10 mouse cellular contexts compared by ENCODE assay signal in genomic region chr7:45068000-45068318, GRCm38 (mm10). TPM values are rescaled to one million over a fixed set of nuclear protein-coding genes. Genes with fewer than 3 reads are reported as not detected.
A peak's percentile ranks its signal among the peaks of the same experiment; 100 is the strongest.
DNase-seq lines count a peak whose midpoint lies in the region; ATAC-seq and TF ChIP-seq lines count a peak whose summit lies in the region.
"Had no signal": no experiment of that assay in that cellular context is flagged by ENCODE, and none has a peak within 500 bp of the region (broad histone marks: within the 10 kb centered on the region; RNA-seq: fewer than 3 reads in every experiment).

No protein-coding gene starts in this region.

- H3K79me2 ChIP-seq in heart, adult 2 months (replicated peaks; ENCODE audit: control insufficient read depth, insufficient read depth, low read length) = no peaks in the 10 kb centered on the region; the same call in 1 of the 2 replicates

- no peaks in the 10 kb centered on the region for H3K36me3 ChIP-seq in heart, adult 2 months (ENCODE audit: control insufficient read depth, insufficient read depth, low read length)
- no peaks in the 10 kb centered on the region for H3K36me3 ChIP-seq in lung, embryonic 16.5 days (ENCODE audit: control insufficient read depth, insufficient read depth, low read length)
- H3K36me3 ChIP-seq in stomach, postnatal 0 days (ENCODE audit: control insufficient read depth, insufficient read depth, low read length) = 0 out of 2 replicates have a peak, but pooled peaks cover 2% of the 10 kb centered on the region
- H3K36me3 ChIP-seq: embryonic facial prominence, embryonic 15.5 days; midbrain, embryonic 12.5 days had no signal

- peak; percentile 21; the same call in 1 of the 2 replicates for ATAC-seq in lung, embryonic 16.5 days (ENCODE audit: low read depth)
- peak; percentile 35 for ATAC-seq in stomach, postnatal 0 days (ENCODE audit: low FRiP score, low TSS enrichment)

- H3K27ac ChIP-seq in heart, adult 2 months = no peak overlapping the region
- H3K27ac ChIP-seq in lung, embryonic 16.5 days (ENCODE audit: low read length) = no peak overlapping the region
- H3K27ac ChIP-seq in stomach, postnatal 0 days (replicated peaks) = no peak overlapping the region
- H3K27ac ChIP-seq: embryonic facial prominence, embryonic 15.5 days; midbrain, embryonic 12.5 days had no signal

- TF ChIP-seq POLR2A in heart, adult 2 months (IDR thresholded peaks at IDR 0.05; ENCODE audit: insufficient read depth, low read depth, low read length) = no peak

- no peak overlapping the region for H3K4me3 ChIP-seq in heart, adult 2 months
- H3K4me3 ChIP-seq in lung, embryonic 16.5 days (ENCODE audit: low read length) = no peak overlapping the region
- no peak overlapping the region for H3K4me3 ChIP-seq in stomach, postnatal 0 days (ENCODE audit: low read depth, low read length)
- H3K4me3 ChIP-seq: embryonic facial prominence, embryonic 15.5 days; midbrain, embryonic 12.5 days had no signal

- H3K4me2 ChIP-seq in lung, embryonic 16.5 days (ENCODE audit: low read depth, low read length) = no peak overlapping the region
- H3K4me2 ChIP-seq in stomach, postnatal 0 days (replicated peaks; ENCODE audit: low read depth) = no peak overlapping the region
- H3K4me2 ChIP-seq: embryonic facial prominence, embryonic 15.5 days; midbrain, embryonic 12.5 days had no signal

- 19% methylated on average over 5 of the region's 5 CpGs for WGBS in heart, adult 2 months
- 19% methylated on average over 5 of the region's 5 CpGs for WGBS in lung, embryonic 16.5 days
- 22% methylated on average over 5 of the region's 5 CpGs for WGBS in stomach, postnatal 0 days

- H3K9ac ChIP-seq in heart, adult 2 months (ENCODE audit: low read depth, low read length) = no peak overlapping the region
- H3K9ac ChIP-seq in lung, embryonic 16.5 days (ENCODE audit: low read length) = no peak overlapping the region
- no peak overlapping the region for H3K9ac ChIP-seq in stomach, postnatal 0 days (ENCODE audit: low read length)
- H3K9ac ChIP-seq: embryonic facial prominence, embryonic 15.5 days; midbrain, embryonic 12.5 days had no signal

- no peak for TF ChIP-seq EP300 in heart, adult 2 months (IDR thresholded peaks at IDR 0.05; ENCODE audit: insufficient read depth, low read depth, low read length)
- no peak for TF ChIP-seq EP300 in stomach, postnatal 0 days (optimal IDR thresholded peaks at IDR 0.05)

- intact Hi-C loops in heart, adult 2 months (cut with DNase I) = loop anchor here (1.0 kb wide), 1 partner anchor 85 kb away; no protein-coding TSS in a partner anchor

- H3K27me3 ChIP-seq in heart, adult 2 months (ENCODE audit: control insufficient read depth, insufficient read depth, low read length) = no peaks in the 10 kb centered on the region
- H3K27me3 ChIP-seq in lung, embryonic 16.5 days (ENCODE audit: control insufficient read depth, insufficient read depth, low read depth, low read length) = no peaks in the 10 kb centered on the region
- H3K27me3 ChIP-seq in stomach, postnatal 0 days (ENCODE audit: control insufficient read depth, insufficient read depth, low read length) = no peaks in the 10 kb centered on the region
- H3K27me3 ChIP-seq: embryonic facial prominence, embryonic 15.5 days; midbrain, embryonic 12.5 days had no signal

- no peaks in the 10 kb centered on the region for H3K4me1 ChIP-seq in heart, adult 2 months (ENCODE audit: control insufficient read depth, insufficient read depth, low read length)
- peaks cover 6% of the 10 kb centered on the region for H3K4me1 ChIP-seq in lung, embryonic 16.5 days (replicated peaks; ENCODE audit: control insufficient read depth, insufficient read depth, low read length)
- H3K4me1 ChIP-seq in stomach, postnatal 0 days (replicated peaks; ENCODE audit: control insufficient read depth, insufficient read depth) = no peaks in the 10 kb centered on the region

- peak in 1 of 2 experiments; percentile 54 for DNase-seq in heart, adult 2 months
- no peak for DNase-seq in heart, adult 8-10 months (ENCODE audit: low spot score)
- peak; percentile 51 to 68 for DNase-seq in CD8-positive naive resting alpha-beta T cell, adult 2 months (ENCODE audit: low read depth in 2 of 2, low spot score in 2 of 2)
- peak; percentile 53 for DNase-seq in brain, adult 2 months (ENCODE audit: low read depth, low spot score)
- peak; percentile 85 for DNase-seq in induced T-regulatory cell, adult 2 months (ENCODE audit: low read depth)
- peak; percentile 77 for DNase-seq in stomach, postnatal 0 days (ENCODE audit: low spot score)
- no peak for DNase-seq in right cerebral cortex, postnatal 25 days

- H3K9me3 ChIP-seq in lung, embryonic 16.5 days (ENCODE audit: control insufficient read depth, low read length) = no peaks in the 10 kb centered on the region
- no peaks in the 10 kb centered on the region for H3K9me3 ChIP-seq in stomach, postnatal 0 days (ENCODE audit: control insufficient read depth, low read length)
- H3K9me3 ChIP-seq: embryonic facial prominence, embryonic 15.5 days; midbrain, embryonic 12.5 days had no signal

- TF ChIP-seq CTCF in heart, adult 2 months (IDR thresholded peaks at IDR 0.05) = peak; percentile 81
- peak; percentile 85 for TF ChIP-seq CTCF in stomach, postnatal 0 days (IDR thresholded peaks at IDR 0.05; ENCODE audit: low read depth)

RNA-seq across cellular contexts. Expression of gene Prrg2, which starts 5.5 kb away (rescaled TPM):
- total RNA-seq in heart, adult 2 months (2021) = 1 to 10 TPM; 5.5 to 6.2 TPM
- 19.8 and 23.6 TPM in 2 replicates for polyA plus RNA-seq in heart, adult 2 months (2012; rRNA removed)
- 1 to 10 TPM; 5.6 to 7.8 (median 6.7) TPM for total RNA-seq in heart, adult 8-10 months (2022)
- 28.7 and 31.9 TPM in 2 replicates for polyA plus RNA-seq in lung, embryonic 16.5 days (2015; fragmentation: Nextera tagmentation; extraction: Ambion mirVana)
- polyA plus RNA-seq in stomach, postnatal 0 days (2015; fragmentation: Nextera tagmentation; extraction: Ambion mirVana) = 33.6 and 37.4 TPM in 2 replicates

RNA-seq across cellular contexts. Expression of gene Nosip, which starts 5.7 kb away (rescaled TPM):
- 10 to 100 TPM; 27.0 to 29.3 TPM for total RNA-seq in heart, adult 2 months (2021)
- polyA plus RNA-seq in heart, adult 2 months (2012; rRNA removed) = 41.7 and 43.6 TPM in 2 replicates
- total RNA-seq in heart, adult 8-10 months (2022) = 10 to 100 TPM; 30.6 to 33.8 (median 32.7) TPM
- polyA plus RNA-seq in lung, embryonic 16.5 days (2015; fragmentation: Nextera tagmentation; extraction: Ambion mirVana) = 72.5 and 77.8 TPM in 2 replicates
- polyA plus RNA-seq in stomach, postnatal 0 days (2015; fragmentation: Nextera tagmentation; extraction: Ambion mirVana) = 43.0 and 44.1 TPM in 2 replicates

RNA-seq across cellular contexts. Expression of gene Prr12, which starts 15.3 kb away (rescaled TPM):
- 10 to 100 TPM; 22.4 to 23.0 TPM for total RNA-seq in heart, adult 2 months (2021)
- polyA plus RNA-seq in heart, adult 2 months (2012; rRNA removed) = 4.9 and 7.1 TPM in 2 replicates
- total RNA-seq in heart, adult 8-10 months (2022) = 10 to 100 TPM; 22.4 to 26.3 (median 24.9) TPM
- 9.2 TPM in 2 replicates for polyA plus RNA-seq in lung, embryonic 16.5 days (2015; fragmentation: Nextera tagmentation; extraction: Ambion mirVana)
- polyA plus RNA-seq in stomach, postnatal 0 days (2015; fragmentation: Nextera tagmentation; extraction: Ambion mirVana) = 3.4 and 3.8 TPM in 2 replicates

RNA-seq across cellular contexts. Expression of gene Rcn3, which starts 24.1 kb away (rescaled TPM):
- total RNA-seq in heart, adult 2 months (2021) = 10 to 100 TPM; 24.6 to 27.9 TPM
- polyA plus RNA-seq in heart, adult 2 months (2012; rRNA removed) = 52.2 and 64.5 TPM in 2 replicates
- total RNA-seq in heart, adult 8-10 months (2022) = 10 to 100 TPM; 17.8 to 27.4 (median 21.4) TPM
- 308 and 326 TPM in 2 replicates for polyA plus RNA-seq in lung, embryonic 16.5 days (2015; fragmentation: Nextera tagmentation; extraction: Ambion mirVana)
- polyA plus RNA-seq in stomach, postnatal 0 days (2015; fragmentation: Nextera tagmentation; extraction: Ambion mirVana) = 157 and 176 TPM in 2 replicates

RNA-seq across cellular contexts. Expression of gene Fcgrt, which starts 35.7 kb away (rescaled TPM):
- total RNA-seq in heart, adult 2 months (2021) = 10 to 100 TPM; 60.3 to 67.5 TPM
- 82.8 and 100 TPM in 2 replicates for polyA plus RNA-seq in heart, adult 2 months (2012; rRNA removed)
- total RNA-seq in heart, adult 8-10 months (2022) = 10 to 100 TPM; 65.6 to 77.1 (median 67.5) TPM
- 93.7 and 97.1 TPM in 2 replicates for polyA plus RNA-seq in lung, embryonic 16.5 days (2015; fragmentation: Nextera tagmentation; extraction: Ambion mirVana)
- polyA plus RNA-seq in stomach, postnatal 0 days (2015; fragmentation: Nextera tagmentation; extraction: Ambion mirVana) = 76.1 and 76.9 TPM in 2 replicates

Comparison
In these comparisons a context has a peak if more than half of its experiments do, and no peak if none do; other contexts are left out.
1. DNase-seq: peak in CD8-positive naive resting alpha-beta T cell, adult 2 months (2 of 2), brain, adult 2 months (single experiment), induced T-regulatory cell, adult 2 months (single experiment) and stomach, postnatal 0 days (single experiment); none in heart, adult 8-10 months (single experiment) and right cerebral cortex, postnatal 25 days (single experiment).